Mouse (Mus musculus) right cerebral cortex, postnatal 10 days (tissue): ENCODE data around the gene Timm17a.

Experiments used
- DNase-seq, 2 experiments: peaks; one replicate each; pipeline ENCODE4 v3.0.0; 2021; ENCODE audit warnings: low spot score in 2 of 2

Timm17a gene

GRCm38 (mm10) chr1:135281841-135282240, 31.7 kb downstream of the Timm17a start:
- DNase-seq: no peak

GRCm38 (mm10) chr1:135280646-135281045, 32.9 kb downstream of the Timm17a start:
- peak; percentile 83 for DNase-seq

- DNase-seq: no peak
Observed at GRCm38 (mm10) chr1:135271371-135271770, 42.2 kb downstream of the Timm17a start.

DNA sequence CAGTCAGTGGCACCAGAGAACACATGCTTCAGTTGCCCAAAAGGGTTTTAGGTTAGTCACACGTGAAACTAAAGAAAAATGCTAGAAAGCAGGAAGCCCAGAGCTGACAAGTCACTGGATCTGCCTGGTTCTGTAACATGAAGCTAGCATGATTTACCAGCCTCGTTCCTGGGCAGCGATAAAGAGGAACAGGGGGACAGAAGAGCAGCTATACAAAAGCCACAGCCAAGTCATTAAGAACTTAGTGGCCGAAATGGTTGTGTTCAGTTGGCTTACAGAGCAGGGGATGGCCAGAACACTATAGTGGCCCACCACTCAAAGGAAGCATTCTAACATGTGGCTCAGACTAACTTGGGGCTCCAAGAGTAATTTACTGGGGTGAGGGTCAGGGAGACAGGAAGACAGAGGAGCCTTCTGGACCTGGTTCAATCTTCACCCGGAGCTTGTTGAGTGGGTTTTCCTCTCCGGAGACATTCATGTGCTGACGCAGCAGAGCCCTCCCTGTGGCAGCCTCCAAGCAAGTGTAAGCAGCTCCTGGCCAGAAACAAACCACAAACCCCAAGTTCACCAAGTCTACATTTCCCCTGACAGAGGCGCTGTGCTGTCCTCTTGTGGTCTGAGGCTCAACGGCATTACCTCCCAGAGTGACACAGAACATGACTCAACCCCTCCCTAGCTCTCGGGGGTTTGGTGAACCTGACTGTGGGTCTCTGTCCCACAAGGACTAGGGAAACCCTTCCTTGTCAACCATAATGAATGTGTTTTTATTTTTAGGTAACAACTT, 45.7 kb downstream of the Timm17a start:
- DNase-seq: no peak

DNA sequence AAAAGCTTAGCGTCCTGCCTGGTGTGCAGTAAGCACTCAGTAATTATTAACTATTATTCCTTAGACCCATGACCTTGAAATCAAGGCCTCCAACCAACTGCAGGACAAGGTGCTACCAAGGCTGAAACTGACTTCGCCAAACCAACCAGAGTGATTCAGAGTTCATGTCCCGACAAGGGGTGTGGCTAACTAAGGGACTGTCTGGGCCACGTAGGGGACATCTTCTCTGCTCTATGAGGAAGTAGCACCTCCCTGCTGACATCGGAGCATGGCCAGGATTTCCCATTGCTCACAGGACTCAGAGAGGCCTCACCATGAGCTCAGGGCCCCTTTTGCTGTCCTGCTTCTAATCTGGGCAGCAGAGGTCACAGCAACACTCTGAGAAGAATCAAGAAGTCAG, 47.7 kb downstream of the Timm17a start:
- no peak for DNase-seq

GRCm38 (mm10) chr1:135263316-135263715, 50.3 kb downstream of the Timm17a start:
- DNase-seq: no peak

DNA sequence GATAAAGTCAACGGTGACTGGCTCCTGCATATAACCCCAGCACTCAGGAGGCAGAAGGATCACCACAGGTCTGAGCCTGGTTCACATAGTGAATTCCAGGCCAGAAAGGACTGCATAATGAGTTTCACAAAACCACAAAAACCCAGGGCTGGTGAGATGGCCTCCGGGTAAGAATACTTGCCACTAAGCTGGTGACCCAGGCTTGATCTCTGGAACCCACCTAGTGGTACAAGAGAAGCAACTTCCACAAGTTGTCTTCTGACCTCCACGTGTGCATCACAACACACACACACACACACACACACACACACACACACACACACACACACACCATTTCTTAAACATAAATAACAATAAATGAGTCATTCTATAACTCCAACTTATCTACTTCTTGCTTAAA, 51.2 kb downstream of the Timm17a start:
- DNase-seq: no peak

GRCm38 (mm10) chr1:135260931-135261330, 52.6 kb downstream of the Timm17a start:
- no peak for DNase-seq

- DNase-seq: peak; percentile 76 to 86
Observed at GRCm38 (mm10) chr1:135259128-135259436, 54.5 kb downstream of the Timm17a start.

GRCm38 (mm10) chr1:135258380-135259127, 55.0 kb downstream of the Timm17a start, which contains the start of gene Elf3:
Gene Elf3 (minus strand): TSS chr1:135258568.
- DNase-seq: no peak

GRCm38 (mm10) chr1:135256299-135256698, 57.3 kb downstream of the Timm17a start:
- no peak for DNase-seq

DNA sequence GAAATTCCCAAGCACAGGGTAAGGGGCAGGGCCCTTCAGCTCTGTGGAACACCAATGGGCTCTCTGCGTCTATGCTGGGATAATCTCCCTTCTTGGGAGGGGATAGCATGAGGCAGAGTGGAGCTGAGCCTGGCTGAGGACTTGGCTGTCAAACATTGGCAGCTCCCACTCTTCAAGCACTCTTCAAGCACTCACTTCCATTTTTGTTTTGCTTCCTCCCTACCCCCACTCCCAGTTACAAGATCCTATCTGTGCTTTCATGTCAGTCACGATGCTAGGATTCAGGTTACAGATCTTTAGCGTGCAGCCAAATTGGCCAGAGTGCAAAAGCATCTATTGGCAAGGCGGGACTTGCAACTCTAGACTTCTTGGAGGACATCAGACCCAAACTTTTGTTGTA, 60.7 kb downstream of the Timm17a start:
- no peak for DNase-seq

DNA sequence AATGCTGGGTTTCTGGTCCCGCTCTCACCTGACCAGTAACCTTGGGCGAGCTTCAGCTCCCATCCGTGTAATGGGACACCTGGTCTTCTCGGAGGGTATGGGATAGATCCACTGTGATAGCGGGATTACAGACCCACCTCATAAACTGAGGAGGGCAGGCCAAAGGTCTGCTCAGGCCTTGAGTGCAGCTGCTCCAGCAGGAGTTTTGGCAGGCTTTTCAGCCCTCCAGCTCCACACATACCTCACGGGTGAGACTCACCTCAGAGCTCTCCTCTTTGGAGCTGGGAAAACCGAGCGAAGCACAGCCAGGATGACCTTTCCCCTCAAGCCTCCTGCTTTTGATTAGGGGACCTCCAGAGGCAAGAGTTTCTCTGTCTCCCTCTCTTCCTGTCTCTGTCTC, 62.2 kb downstream of the Timm17a start:
- DNase-seq: no peak

DNA sequence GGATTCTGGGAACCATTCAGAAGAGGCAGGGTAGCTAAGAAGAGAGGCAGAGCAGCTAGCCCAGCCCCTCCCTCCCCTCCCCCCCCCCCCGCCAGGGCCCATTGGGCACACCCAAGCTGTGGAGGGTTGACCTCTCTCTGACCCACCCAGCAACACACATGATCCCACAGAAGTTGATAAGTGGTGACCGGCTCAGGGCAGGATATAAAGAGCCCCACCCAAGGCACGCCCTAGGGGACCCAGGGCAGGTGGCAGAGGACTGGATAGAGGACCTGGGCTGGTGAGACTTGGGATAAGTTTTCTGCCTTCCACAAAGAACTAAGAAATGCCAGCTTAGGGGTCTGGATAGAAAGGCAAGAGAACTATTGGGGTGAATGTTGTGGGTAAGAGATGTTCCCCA, 62.9 kb downstream of the Timm17a start:
- no peak for DNase-seq

- peak; percentile 78 to 85 for DNase-seq
Observed at GRCm38 (mm10) chr1:135248434-135248850, 65.1 kb downstream of the Timm17a start.
